Mouse (Mus musculus): Measurements from ENCODE around the gene Tbc1d10c. TPM values are rescaled to one million over a fixed set of nuclear protein-coding genes. Genes with fewer than 3 reads are reported as not detected.

The Tbc1d10c gene
- polyA plus RNA-seq, 1 experiment from 2014 or later, result 1.1 TPM

DNA sequence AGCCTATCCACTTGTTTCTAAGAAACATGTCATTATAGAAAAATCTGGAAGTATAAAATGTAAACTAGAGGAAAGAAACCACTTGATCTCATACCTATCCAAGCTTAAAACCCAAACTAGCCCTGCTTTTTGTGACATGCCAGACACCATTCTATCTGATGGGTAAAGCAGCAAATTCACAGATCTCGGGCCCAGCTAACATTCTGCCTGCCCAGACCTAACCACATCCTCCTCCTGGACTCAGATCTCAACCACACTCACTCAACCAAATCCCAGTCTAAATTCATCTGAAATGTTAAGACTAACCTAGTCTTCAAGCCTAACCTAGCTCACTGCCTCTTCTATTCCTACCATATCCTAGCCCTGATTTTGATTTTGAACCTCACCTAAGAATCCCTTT, 27.7 kb upstream of the Tbc1d10c start:
- ATAC-seq (ENCODE audit: insufficient read depth, low FRiP score, low TSS enrichment) (no peak), DNase-seq (ENCODE audit: low spot score) (no peak)
- Histone ChIP-seq H3K4me3 (ENCODE audit: low read depth, low read length) (no peak overlapping the region), H3K27ac (ENCODE audit: low read depth, low read length) (no peak overlapping the region), H3K36me3 (ENCODE audit: control insufficient read depth, insufficient read depth, low read length) (no peaks in the 10 kb centered on the region), H3K9me3 (ENCODE audit: control insufficient read depth, low read length) (no peaks in the 10 kb centered on the region), H3K4me1 (ENCODE audit: control insufficient read depth, insufficient read depth, low read length) (peaks cover 8% of the 10 kb centered on the region), H3K27me3 (ENCODE audit: control insufficient read depth, insufficient read depth, low read length) (peaks cover 32% of the 10 kb centered on the region), H3K4me2 (ENCODE audit: low read depth) (no peak overlapping the region), H3K9ac (ENCODE audit: low read length) (no peak overlapping the region)
- 79% methylated on average over 1 of the region's 1 CpGs for WGBS

DNA sequence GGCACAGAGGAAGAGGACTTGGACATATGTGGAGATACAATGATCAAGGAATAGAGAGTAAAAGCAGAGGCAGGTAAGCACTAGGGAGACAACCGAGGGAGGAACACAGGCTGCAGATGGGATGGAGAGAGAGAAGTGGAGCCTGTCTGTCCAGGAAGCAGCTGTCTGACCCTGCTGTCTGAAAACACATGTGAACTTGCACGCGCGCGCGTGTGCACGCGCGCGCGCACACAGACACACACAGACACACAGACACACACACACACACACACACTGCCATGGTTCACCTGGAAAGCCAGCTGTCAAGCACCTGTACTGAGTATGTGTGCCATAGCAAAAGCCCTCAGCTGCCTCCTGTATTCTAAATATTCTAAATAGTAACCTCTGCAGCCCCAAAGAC, 27.2 kb upstream of the Tbc1d10c start:
- no peaks in the 10 kb centered on the region for H3K9me3 ChIP-seq (ENCODE audit: control insufficient read depth, low read length)
- no peak for ATAC-seq (ENCODE audit: insufficient read depth, low FRiP score, low TSS enrichment)
- peaks cover 8% of the 10 kb centered on the region for H3K4me1 ChIP-seq (ENCODE audit: control insufficient read depth, insufficient read depth, low read length)
- H3K27me3 ChIP-seq (ENCODE audit: control insufficient read depth, insufficient read depth, low read length), result peaks cover 37% of the 10 kb centered on the region
- H3K4me3 ChIP-seq (ENCODE audit: low read depth, low read length), result no peak overlapping the region
- no peak overlapping the region for H3K9ac ChIP-seq (ENCODE audit: low read length)
- no peaks in the 10 kb centered on the region for H3K36me3 ChIP-seq (ENCODE audit: control insufficient read depth, insufficient read depth, low read length)
- no peak overlapping the region for H3K4me2 ChIP-seq (ENCODE audit: low read depth)
- 88% methylated on average over 11 of the region's 11 CpGs for WGBS
- no peak for DNase-seq (ENCODE audit: low spot score)
- no peak overlapping the region for H3K27ac ChIP-seq (ENCODE audit: low read depth, low read length)

DNA sequence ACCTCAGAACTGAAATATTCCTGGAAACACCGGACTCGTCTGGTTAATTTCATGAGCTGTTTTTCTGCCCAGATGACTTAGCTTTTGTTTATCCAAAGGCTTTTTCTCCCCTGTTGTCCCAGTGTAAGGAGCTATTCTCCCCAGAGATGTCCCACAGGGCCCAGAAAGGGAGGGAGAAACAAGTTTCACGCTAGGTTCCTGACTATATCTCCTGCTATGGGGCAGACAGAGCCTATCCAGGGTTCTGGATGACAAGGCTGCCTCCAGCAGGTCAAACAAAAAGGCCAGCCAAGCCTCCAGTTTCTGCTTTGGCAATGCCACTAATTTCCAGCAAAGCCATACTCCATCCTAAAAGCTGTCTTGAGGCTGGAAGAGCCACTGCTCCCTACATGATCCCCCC, 26.8 kb upstream of the Tbc1d10c start:
- Histone ChIP-seq H3K9ac (ENCODE audit: low read length) (no peak overlapping the region), H3K9me3 (ENCODE audit: control insufficient read depth, low read length) (no peaks in the 10 kb centered on the region), H3K4me2 (ENCODE audit: low read depth) (no peak overlapping the region), H3K4me3 (ENCODE audit: low read depth, low read length) (no peak overlapping the region), H3K4me1 (ENCODE audit: control insufficient read depth, insufficient read depth, low read length) (peaks cover 8% of the 10 kb centered on the region), H3K27ac (ENCODE audit: low read depth, low read length) (no peak overlapping the region), H3K36me3 (ENCODE audit: control insufficient read depth, insufficient read depth, low read length) (no peaks in the 10 kb centered on the region), H3K27me3 (ENCODE audit: control insufficient read depth, insufficient read depth, low read length) (peaks cover 41% of the 10 kb centered on the region)
- DNase-seq (ENCODE audit: low spot score) (no peak), ATAC-seq (ENCODE audit: insufficient read depth, low FRiP score, low TSS enrichment) (no peak)
- WGBS, result 69% methylated on average over 3 of the region's 3 CpGs

DNA sequence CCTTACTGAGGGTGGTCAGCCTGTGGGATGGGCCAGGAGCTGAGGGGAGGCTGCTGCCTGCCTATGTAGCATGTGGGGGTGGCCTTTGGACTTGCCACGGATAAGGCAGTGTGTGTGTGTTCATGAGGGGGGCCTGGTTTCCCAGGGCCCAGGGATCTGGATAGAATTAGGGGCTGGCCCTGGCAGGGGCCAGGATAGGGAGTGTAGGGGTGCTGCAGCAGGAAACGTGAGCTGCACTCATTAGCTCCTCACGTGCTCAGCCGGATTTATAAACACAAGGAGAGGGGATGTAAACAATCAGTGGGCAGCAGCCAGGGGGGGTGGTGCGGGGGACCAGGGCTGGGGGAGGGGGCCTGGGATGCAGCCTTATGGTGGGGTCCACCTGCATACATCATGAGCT, 26.1 kb upstream of the Tbc1d10c start:
- Histone ChIP-seq H3K27ac (ENCODE audit: low read depth, low read length) (no peak overlapping the region), H3K9ac (ENCODE audit: low read length) (no peak overlapping the region), H3K27me3 (ENCODE audit: control insufficient read depth, insufficient read depth, low read length) (peaks cover 46% of the 10 kb centered on the region), H3K9me3 (ENCODE audit: control insufficient read depth, low read length) (no peaks in the 10 kb centered on the region), H3K4me2 (ENCODE audit: low read depth) (no peak overlapping the region), H3K4me3 (ENCODE audit: low read depth, low read length) (no peak overlapping the region), H3K4me1 (ENCODE audit: control insufficient read depth, insufficient read depth, low read length) (peaks cover 8% of the 10 kb centered on the region), H3K36me3 (ENCODE audit: control insufficient read depth, insufficient read depth, low read length) (no peaks in the 10 kb centered on the region)
- no peak for ATAC-seq (ENCODE audit: insufficient read depth, low FRiP score, low TSS enrichment)
- no peak for DNase-seq (ENCODE audit: low spot score)
- 9% methylated on average over 5 of the region's 5 CpGs for WGBS

DNA sequence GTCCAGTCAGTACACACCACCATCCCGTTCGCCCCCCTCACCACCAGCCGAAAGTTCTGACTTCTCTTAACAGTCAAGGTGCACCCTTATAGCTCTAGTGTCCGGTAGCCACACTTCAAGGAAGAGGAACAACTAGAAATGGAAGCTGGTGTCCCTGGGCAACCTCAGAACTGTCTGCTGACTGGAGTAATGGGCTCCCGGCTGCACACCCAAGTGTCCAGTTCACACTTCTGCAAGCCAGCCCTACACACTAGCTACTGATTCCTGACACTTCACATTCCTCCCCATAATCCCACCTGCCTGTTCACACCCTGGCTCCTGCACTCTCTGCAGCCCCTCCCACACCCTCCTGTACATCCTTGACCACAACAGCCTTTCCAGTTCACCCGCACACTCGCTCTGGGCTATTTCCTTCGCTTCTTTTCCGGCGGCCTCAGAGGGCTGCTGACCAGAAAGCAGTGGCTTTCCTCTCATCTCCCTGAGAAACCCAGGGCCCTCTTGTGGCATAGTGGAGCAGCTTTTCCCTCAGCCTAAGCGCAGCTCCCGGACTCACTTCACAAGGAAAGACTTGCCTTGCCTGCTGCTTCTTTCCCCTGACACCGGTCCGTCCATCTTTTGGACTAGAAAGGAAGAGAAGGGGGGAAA, 25.1 kb upstream of the Tbc1d10c start:
- H3K27me3 ChIP-seq (ENCODE audit: control insufficient read depth, insufficient read depth, low read length), result peaks cover 50% of the 10 kb centered on the region
- peak; percentile 52 for DNase-seq (ENCODE audit: low spot score)
- H3K9me3 ChIP-seq (ENCODE audit: control insufficient read depth, low read length), result no peaks in the 10 kb centered on the region
- ATAC-seq (ENCODE audit: insufficient read depth, low FRiP score, low TSS enrichment), result no peak
- H3K27ac ChIP-seq (ENCODE audit: low read depth, low read length), result no peak overlapping the region
- WGBS, result 15% methylated on average over 14 of the region's 14 CpGs
- peaks cover 8% of the 10 kb centered on the region for H3K4me1 ChIP-seq (ENCODE audit: control insufficient read depth, insufficient read depth, low read length)
- no peak overlapping the region for H3K9ac ChIP-seq (ENCODE audit: low read length)
- no peak overlapping the region for H3K4me2 ChIP-seq (ENCODE audit: low read depth)
- no peaks in the 10 kb centered on the region for H3K36me3 ChIP-seq (ENCODE audit: control insufficient read depth, insufficient read depth, low read length)
- no peak overlapping the region for H3K4me3 ChIP-seq (ENCODE audit: low read depth, low read length)

DNA sequence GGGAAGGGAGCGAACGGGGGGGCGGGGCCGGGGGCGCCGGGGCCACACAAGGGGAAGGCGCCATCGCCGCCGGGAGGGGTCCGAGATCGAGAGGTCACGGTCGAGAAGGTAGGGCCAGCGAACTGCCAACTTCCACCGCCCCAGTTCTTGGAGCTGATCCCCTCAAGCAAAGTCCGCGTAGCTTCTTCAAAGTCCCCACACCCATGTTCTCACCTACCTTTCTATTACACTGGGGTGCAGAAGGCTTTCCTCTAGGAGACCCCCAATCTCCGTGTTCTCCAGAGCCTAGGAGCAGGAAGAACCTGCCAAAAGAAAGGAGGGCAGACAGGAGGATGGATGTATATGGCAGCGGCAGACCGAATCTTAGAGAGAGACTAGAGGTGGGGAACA, 24.4 kb upstream of the Tbc1d10c start:
- peak overlapping the region; percentile 65 for H3K9ac ChIP-seq (ENCODE audit: low read length)
- no peak overlapping the region for H3K27ac ChIP-seq (ENCODE audit: low read depth, low read length)
- H3K4me1 ChIP-seq (ENCODE audit: control insufficient read depth, insufficient read depth, low read length), result peaks cover 8% of the 10 kb centered on the region
- H3K4me3 ChIP-seq (ENCODE audit: low read depth, low read length), result peak overlapping the region; percentile 59
- peak overlapping the region; percentile 97 for H3K4me2 ChIP-seq (ENCODE audit: low read depth)
- no peak for ATAC-seq (ENCODE audit: insufficient read depth, low FRiP score, low TSS enrichment)
- peak; percentile 42 for DNase-seq (ENCODE audit: low spot score)
- no peaks in the 10 kb centered on the region for H3K9me3 ChIP-seq (ENCODE audit: control insufficient read depth, low read length)
- no peaks in the 10 kb centered on the region for H3K36me3 ChIP-seq (ENCODE audit: control insufficient read depth, insufficient read depth, low read length)
- H3K27me3 ChIP-seq (ENCODE audit: control insufficient read depth, insufficient read depth, low read length), result peaks cover 50% of the 10 kb centered on the region
- 4% methylated on average over 16 of the region's 21 CpGs for WGBS

DNA sequence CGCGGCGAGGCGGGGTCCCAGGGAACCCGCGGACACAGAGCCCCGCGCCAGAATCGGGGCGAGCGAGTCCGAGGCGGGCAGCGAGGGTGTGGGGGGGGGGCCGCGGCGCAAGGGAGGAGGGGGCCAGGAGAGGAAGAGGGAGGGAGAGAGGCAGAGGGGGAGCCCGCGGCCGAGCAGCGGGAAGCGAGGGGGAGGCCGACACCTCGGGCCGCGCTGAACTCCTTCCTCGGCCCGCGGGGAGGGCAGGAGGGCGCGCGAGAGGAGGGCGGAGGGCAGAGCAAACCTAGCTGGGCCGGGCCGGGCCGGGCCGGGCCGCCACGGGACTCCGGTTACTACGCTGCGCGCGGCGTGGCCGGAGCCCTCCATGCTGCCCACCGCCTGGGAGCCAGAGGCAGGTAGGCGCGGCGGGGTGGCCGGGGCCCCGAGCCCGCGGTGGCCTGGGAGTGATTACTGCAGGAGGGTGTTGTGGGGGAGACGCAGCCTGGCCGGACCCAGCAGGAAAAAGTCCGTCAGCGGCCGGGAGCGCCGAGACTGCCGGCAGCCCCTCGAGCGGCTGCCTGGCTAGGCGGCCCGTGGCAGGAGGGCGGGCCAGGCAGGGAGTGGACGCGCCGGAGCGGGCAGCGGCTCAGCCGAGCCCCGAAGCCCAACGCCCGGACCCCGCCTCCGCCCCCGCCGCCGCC, 23.8 kb upstream of the Tbc1d10c start:
- H3K4me3 ChIP-seq (ENCODE audit: low read depth, low read length), result peak overlapping the region; percentile 59
- no peaks in the 10 kb centered on the region for H3K36me3 ChIP-seq (ENCODE audit: control insufficient read depth, insufficient read depth, low read length)
- H3K27me3 ChIP-seq (ENCODE audit: control insufficient read depth, insufficient read depth, low read length), result peaks cover 50% of the 10 kb centered on the region
- no peaks in the 10 kb centered on the region for H3K9me3 ChIP-seq (ENCODE audit: control insufficient read depth, low read length)
- under 1% methylated on average over 35 of the region's 81 CpGs for WGBS
- H3K9ac ChIP-seq (ENCODE audit: low read length), result peak overlapping the region; percentile 65
- H3K27ac ChIP-seq (ENCODE audit: low read depth, low read length), result no peak overlapping the region
- peaks cover 8% of the 10 kb centered on the region for H3K4me1 ChIP-seq (ENCODE audit: control insufficient read depth, insufficient read depth, low read length)
- peak; percentile 35 for DNase-seq (ENCODE audit: low spot score)
- 0 out of 2 replicates have a peak, but pooled peaks have one; percentile 20 for ATAC-seq (ENCODE audit: insufficient read depth, low FRiP score, low TSS enrichment)
- peak overlapping the region; percentile 97 for H3K4me2 ChIP-seq (ENCODE audit: low read depth)

DNA sequence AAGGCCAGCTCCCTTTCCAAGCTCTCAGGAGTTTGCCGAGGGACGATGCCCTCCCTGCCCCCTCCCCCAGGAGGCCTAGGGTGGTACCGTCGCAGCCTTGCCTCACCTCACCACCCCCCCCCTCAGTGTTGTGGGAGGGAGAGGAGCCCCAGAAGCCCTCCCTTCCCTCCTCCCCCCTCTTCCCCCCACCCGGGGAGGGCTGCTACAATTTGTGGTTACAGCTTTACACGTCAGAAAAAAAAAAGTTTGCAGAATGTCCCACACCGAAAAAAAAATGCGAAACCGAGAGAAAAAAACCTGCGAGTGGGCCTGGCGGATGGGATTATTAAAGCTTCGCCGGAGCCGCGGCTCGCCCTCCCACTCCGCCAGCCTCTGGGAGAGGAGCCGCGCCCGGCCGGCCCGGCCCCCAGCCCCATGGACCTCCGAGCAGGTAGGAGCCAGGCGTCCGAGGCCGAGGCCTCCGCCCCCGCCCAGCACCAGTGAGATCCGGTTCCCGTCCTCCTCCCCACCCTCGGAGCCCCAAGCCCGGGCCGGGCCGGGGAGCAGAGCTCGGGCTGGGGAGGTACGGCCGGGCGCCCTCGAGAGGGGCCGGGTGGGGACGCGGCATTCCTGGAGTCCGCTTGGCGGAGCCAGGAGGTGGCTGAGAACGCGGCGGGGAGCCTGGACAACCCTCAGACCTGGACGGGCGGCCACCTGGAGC, 23.1 kb upstream of the Tbc1d10c start, which contains the start of the genes Clcf1 and AC109138.7:
TSS of gene Clcf1 (plus strand) at position 168 of the 700 bp plus-strand sequence.
TSS of gene AC109138.7 (plus strand) at position 287 of the 700 bp plus-strand sequence.
- Histone ChIP-seq H3K27me3 (ENCODE audit: control insufficient read depth, insufficient read depth, low read length) (peaks cover 50% of the 10 kb centered on the region), H3K27ac (ENCODE audit: low read depth, low read length) (no peak within 1 kb of the TSS), H3K4me1 (ENCODE audit: control insufficient read depth, insufficient read depth, low read length) (peaks cover 8% of the 10 kb centered on the region), H3K36me3 (ENCODE audit: control insufficient read depth, insufficient read depth, low read length) (no peaks in the 10 kb centered on the region), H3K4me3 (ENCODE audit: low read depth, low read length) (peak within 1 kb of the TSS; percentile 59), H3K4me2 (ENCODE audit: low read depth) (peak within 1 kb of the TSS; percentile 97), H3K9ac (ENCODE audit: low read length) (peak within 1 kb of the TSS; percentile 65), H3K9me3 (ENCODE audit: control insufficient read depth, low read length) (no peaks in the 10 kb centered on the region)
- DNase-seq (ENCODE audit: low spot score) (peak; percentile 59), ATAC-seq (ENCODE audit: insufficient read depth, low FRiP score, low TSS enrichment) (peak; percentile 50)
- WGBS, result under 1% methylated on average over 49 of the region's 49 CpGs

All from neural tube, embryonic 11.5 days (tissue).